Mouse (Mus musculus) gastrocnemius, postnatal 25 days (tissue): Measurements from ENCODE around the gene Sult5a1. TPM values are rescaled to one million over a fixed set of nuclear protein-coding genes. Genes with fewer than 3 reads are reported as not detected.
"Not testable (repeated sequence)": the region's sequence is repeated elsewhere in the genome, so short reads cannot be mapped to it uniquely, and the experiment has no call there.

Experiments
- DNase-seq: peaks from one replicate; pipeline ENCODE4 v3.0.0; 2022
- long read RNA-seq, 2 experiments: library from polyadenylated mRNA; stranded (forward); transcript quantifications; one replicate each; pipeline ENCODE4 v2.0.0; 2021
- total RNA-seq, 2 experiments: library from RNA; stranded (reverse); gene quantifications; 1 replicate in 1 of 2; 2 replicates in 1 of 2; pipeline ENCODE4 v1.2.3; 2021

The Sult5a1 gene
- 1 to 10 TPM; 1.4 to 1.8 TPM for total RNA-seq
- long read RNA-seq, experiment 1, partial matches to known transcripts = 1 of 3 reads
- long read RNA-seq, experiment 1, other reads (novel, unspliced or antisense) = 1 of 3 reads
- long read RNA-seq, experiment 2, partial matches to known transcripts = 1 of 1 reads
- long read RNA-seq, experiment 2, other reads (novel, unspliced or antisense) = 0 of 1 reads

GRCm38 (mm10) chr8:123157888-123158465 lies at the start of gene Sult5a1:
Gene Sult5a1, minus strand, starts transcription at chr8:123158315.
- no peak for DNase-seq

- no peak for DNase-seq
These were observed 45.5 kb upstream of the Sult5a1 start for GRCm38 (mm10) chr8:123203571-123203970.

- no peak for DNase-seq
These were observed 44.2 kb upstream of the Sult5a1 start for GRCm38 (mm10) chr8:123202288-123202687.

GRCm38 (mm10) chr8:123199864-123200263 lies 41.7 kb upstream of the Sult5a1 start:
- DNase-seq = no peak

GRCm38 (mm10) chr8:123197016-123197415 lies 38.9 kb upstream of the Sult5a1 start:
- not testable (repeated sequence) for DNase-seq

GRCm38 (mm10) chr8:123193771-123194170 lies 35.7 kb upstream of the Sult5a1 start:
- no peak for DNase-seq

GRCm38 (mm10) chr8:123191908-123192307 lies 33.8 kb upstream of the Sult5a1 start:
- no peak for DNase-seq

- DNase-seq = peak; percentile 68
These were observed 32.6 kb upstream of the Sult5a1 start for GRCm38 (mm10) chr8:123190678-123191077.

- DNase-seq = no peak
These were observed 30.7 kb upstream of the Sult5a1 start for GRCm38 (mm10) chr8:123188841-123189240.

GRCm38 (mm10) chr8:123188006-123188405 lies 29.9 kb upstream of the Sult5a1 start:
- no peak for DNase-seq

GRCm38 (mm10) chr8:123185566-123186409 lies 27.7 kb upstream of the Sult5a1 start, which contains the start of gene Dpep1:
Gene Dpep1, plus strand, starts transcription at chr8:123186242.
- DNase-seq = peak; percentile 82

GRCm38 (mm10) chr8:123181391-123181790 lies 23.3 kb upstream of the Sult5a1 start:
- peak; percentile 69 for DNase-seq

GRCm38 (mm10) chr8:123156070-123156773 lies 1.9 kb downstream of the Sult5a1 start:
- no peak for DNase-seq

GRCm38 (mm10) chr8:123155177-123155576 lies 2.9 kb downstream of the Sult5a1 start:
- no peak for DNase-seq

- no peak for DNase-seq
These were observed 7.4 kb downstream of the Sult5a1 start for GRCm38 (mm10) chr8:123150737-123151171.

GRCm38 (mm10) chr8:123146390-123146789 lies 11.7 kb downstream of the Sult5a1 start:
- peak; percentile 56 for DNase-seq

- peak; percentile 67 for DNase-seq
These were observed 12.8 kb downstream of the Sult5a1 start for GRCm38 (mm10) chr8:123145279-123145678.

GRCm38 (mm10) chr8:123141741-123142462 lies 16.2 kb downstream of the Sult5a1 start:
- DNase-seq = peak; percentile 83

- no peak for DNase-seq
These were observed 19.4 kb downstream of the Sult5a1 start for GRCm38 (mm10) chr8:123138741-123139140.

- peak; percentile 37 for DNase-seq
These were observed 20.5 kb downstream of the Sult5a1 start for GRCm38 (mm10) chr8:123137645-123138077.

- DNase-seq = peak; percentile 42
These were observed 21.8 kb downstream of the Sult5a1 start for GRCm38 (mm10) chr8:123136287-123136686.

GRCm38 (mm10) chr8:123135806-123136205 lies 22.3 kb downstream of the Sult5a1 start:
- DNase-seq = no peak
